Mouse (Mus musculus) C2C12 (cell line): Measurements from ENCODE around the gene Apaf1.
A peak's percentile ranks its signal among the peaks of the same experiment; 100 is the strongest.

Source experiments
- CEBPB ChIP-seq: IDR thresholded peaks from one replicate; pipeline ENCODE4 v1.6.1; 2011; ENCODE audit warnings: low read depth, mild to moderate bottlenecking, control low read depth, moderate library complexity
- CTCF ChIP-seq: IDR thresholded peaks from one replicate; pipeline ENCODE4 v1.5.1; 2011; ENCODE audit not compliant: control insufficient read depth, insufficient read depth, insufficient read length
- MAX ChIP-seq: IDR thresholded peaks from one replicate; pipeline ENCODE4 v1.6.1; 2011; ENCODE audit warnings: mild to moderate bottlenecking, control low read depth
- MYOD1 ChIP-seq: IDR thresholded peaks from one replicate; pipeline ENCODE4 v1.6.1; 2011; ENCODE audit warnings: low read depth; ENCODE audit not compliant: control insufficient read depth, insufficient read length
- MYOG ChIP-seq: IDR thresholded peaks from one replicate; pipeline ENCODE4 v1.6.1; 2011; ENCODE audit not compliant: control insufficient read depth, insufficient read length; ENCODE audit errors: extremely low read depth
- USF1 ChIP-seq: IDR thresholded peaks from one replicate; pipeline ENCODE4 v1.6.1; 2011; ENCODE audit warnings: low read depth, mild to moderate bottlenecking, control low read depth, moderate library complexity

GRCm38 (mm10) chr10:91082550-91083392 lies at the start of gene Apaf1, which contains the start of gene Ikbip:
- TF ChIP-seq MAX (no peak), MYOD1 (no peak), CTCF (no peak), CEBPB (no peak), MYOG (no peak), USF1 (peak; percentile 28)
